Mouse (Mus musculus): ENCODE measurements around the gene E430018J23Rik.
"Not testable (repeated sequence)": the region's sequence is repeated elsewhere in the genome, so short reads cannot be mapped to it uniquely, and the experiment has no call there.

Gene E430018J23Rik

GRCm38 (mm10) chr7:127375271-127376245 is 17.9 kb downstream of the E430018J23Rik start, which contains the start of gene Zfp747:
Gene Zfp747 (minus strand): TSS chr7:127376050.
- DNase-seq: peak; percentile 94

- DNase-seq: peak; percentile 55
Observed at GRCm38 (mm10) chr7:127371870-127372269, 21.6 kb downstream of the E430018J23Rik start.

GRCm38 (mm10) chr7:127371213-127371612 is 22.2 kb downstream of the E430018J23Rik start:
- no peak for DNase-seq

- no peak for DNase-seq
Observed at GRCm38 (mm10) chr7:127366249-127366648, 27.2 kb downstream of the E430018J23Rik start.

- DNase-seq: no peak
Observed at GRCm38 (mm10) chr7:127364166-127364565, 29.3 kb downstream of the E430018J23Rik start.

- DNase-seq: no peak
Observed at GRCm38 (mm10) chr7:127363475-127363921, 29.9 kb downstream of the E430018J23Rik start.

- not testable (repeated sequence) for DNase-seq
Observed at GRCm38 (mm10) chr7:127362418-127362817, 31.0 kb downstream of the E430018J23Rik start.

- no peak for DNase-seq
Observed at GRCm38 (mm10) chr7:127361449-127361848, 32.0 kb downstream of the E430018J23Rik start.

GRCm38 (mm10) chr7:127360265-127360664 is 33.2 kb downstream of the E430018J23Rik start:
- DNase-seq: no peak

- DNase-seq: no peak
Observed at GRCm38 (mm10) chr7:127358472-127358871, 35.0 kb downstream of the E430018J23Rik start.

GRCm38 (mm10) chr7:127357871-127358270 is 35.6 kb downstream of the E430018J23Rik start:
- DNase-seq: no peak

- no peak for DNase-seq
Observed at GRCm38 (mm10) chr7:127355796-127356195, 37.6 kb downstream of the E430018J23Rik start.

GRCm38 (mm10) chr7:127351230-127352004 is 42.0 kb downstream of the E430018J23Rik start:
- no peak for DNase-seq

- no peak for DNase-seq
Observed at GRCm38 (mm10) chr7:127346676-127347075, 46.8 kb downstream of the E430018J23Rik start.

GRCm38 (mm10) chr7:127345512-127346325 is 47.7 kb downstream of the E430018J23Rik start, which contains the start of gene Zfp768:
Gene Zfp768 (minus strand): TSS chr7:127345589.
- DNase-seq: peak; percentile 97

- peak; percentile 45 for DNase-seq
Observed at GRCm38 (mm10) chr7:127345092-127345491, 48.3 kb downstream of the E430018J23Rik start.

GRCm38 (mm10) chr7:127344371-127344770 is 49.1 kb downstream of the E430018J23Rik start:
- no peak for DNase-seq

- no peak for DNase-seq
Observed at GRCm38 (mm10) chr7:127343351-127344019, 49.9 kb downstream of the E430018J23Rik start.

GRCm38 (mm10) chr7:127342888-127343287 is 50.5 kb downstream of the E430018J23Rik start:
- DNase-seq: no peak

GRCm38 (mm10) chr7:127342332-127342731 is 51.1 kb downstream of the E430018J23Rik start:
- peak; percentile 42 for DNase-seq

GRCm38 (mm10) chr7:127341861-127342260 is 51.6 kb downstream of the E430018J23Rik start:
- DNase-seq: not testable (repeated sequence)

- DNase-seq: no peak
Observed at GRCm38 (mm10) chr7:127341356-127341755, 52.1 kb downstream of the E430018J23Rik start.

Data from thymus, postnatal 4 days (tissue).